Mouse (Mus musculus): ENCODE measurements around the gene Focad.

GRCm38 (mm10) chr4:88199186-88199585 is 104.8 kb downstream of the Focad start:
- TF ChIP-seq CTCF (IDR thresholded peaks at IDR 0.05; ENCODE audit: borderline replicate concordance, insufficient read depth, low read length): no peak
- TF ChIP-seq POLR2A (IDR thresholded peaks at IDR 0.05; ENCODE audit: low read depth, low read length): no peak

Measured in embryonic fibroblast, embryonic 13.5 days (primary cell).